Mouse (Mus musculus): ENCODE data around the gene Prrt3. TPM values are rescaled to one million over a fixed set of nuclear protein-coding genes. Genes with fewer than 3 reads are reported as not detected.

Gene Prrt3
- polyA plus RNA-seq, 1 experiment from 2014 or later: 0.90 TPM

- Histone ChIP-seq H3K4me2 (ENCODE audit: low read depth, low read length) (no peak overlapping the region; the same call in 1 of the 2 replicates), H3K4me3 (ENCODE audit: low read depth, low read length) (no peak overlapping the region), H3K9me3 (replicated peaks; ENCODE audit: control insufficient read depth, low read length) (no peaks in the 10 kb centered on the region), H3K9ac (replicated peaks; ENCODE audit: low read length) (no peak overlapping the region), H3K4me1 (ENCODE audit: control insufficient read depth, insufficient read depth, low read length) (no peaks in the 10 kb centered on the region), H3K27me3 (ENCODE audit: control insufficient read depth, insufficient read depth, low read length) (no peaks in the 10 kb centered on the region), H3K27ac (replicated peaks; ENCODE audit: low read depth, low read length) (no peak overlapping the region), H3K36me3 (replicated peaks; ENCODE audit: control insufficient read depth, insufficient read depth, low read depth, low read length) (no peaks in the 10 kb centered on the region)
- ATAC-seq (replicated peaks; ENCODE audit: insufficient number of reproducible peaks, low FRiP score, low TSS enrichment, low read depth) (no peak), DNase-seq (ENCODE audit: low spot score) (peak; percentile 38)
- WGBS: 57% methylated on average over 10 of the region's 10 CpGs
Measured at GRCm38 (mm10) chr6:113458635-113459034, 43.1 kb downstream of the Prrt3 start.

GRCm38 (mm10) chr6:113457952-113458534, 43.7 kb downstream of the Prrt3 start, which contains the start of gene Il17re:
Gene Il17re, plus strand, starts transcription at chr6:113458484.
- Histone ChIP-seq H3K36me3 (replicated peaks; ENCODE audit: control insufficient read depth, insufficient read depth, low read depth, low read length) (no peaks in the 10 kb centered on the region), H3K4me1 (ENCODE audit: control insufficient read depth, insufficient read depth, low read length) (no peaks in the 10 kb centered on the region), H3K27me3 (ENCODE audit: control insufficient read depth, insufficient read depth, low read length) (no peaks in the 10 kb centered on the region), H3K4me2 (ENCODE audit: low read depth, low read length) (no peak within 1 kb of the TSS; the same call in 1 of the 2 replicates), H3K9me3 (replicated peaks; ENCODE audit: control insufficient read depth, low read length) (no peaks in the 10 kb centered on the region), H3K4me3 (ENCODE audit: low read depth, low read length) (no peak within 1 kb of the TSS), H3K27ac (replicated peaks; ENCODE audit: low read depth, low read length) (no peak within 1 kb of the TSS), H3K9ac (replicated peaks; ENCODE audit: low read length) (no peak within 1 kb of the TSS)
- WGBS: 56% methylated on average over 10 of the region's 10 CpGs
- DNase-seq (ENCODE audit: low spot score): no peak
- ATAC-seq (replicated peaks; ENCODE audit: insufficient number of reproducible peaks, low FRiP score, low TSS enrichment, low read depth): no peak

- WGBS: 73% methylated on average over 5 of the region's 5 CpGs
Measured at GRCm38 (mm10) chr6:113455007-113455406, 46.7 kb downstream of the Prrt3 start.

GRCm38 (mm10) chr6:113451839-113452238, 49.9 kb downstream of the Prrt3 start:
- H3K4me2 ChIP-seq (ENCODE audit: low read depth, low read length): no peak overlapping the region
- H3K4me3 ChIP-seq (ENCODE audit: low read depth, low read length): no peak overlapping the region
- no peak for ATAC-seq (replicated peaks; ENCODE audit: insufficient number of reproducible peaks, low FRiP score, low TSS enrichment, low read depth)
- H3K9me3 ChIP-seq (replicated peaks; ENCODE audit: control insufficient read depth, low read length): no peaks in the 10 kb centered on the region
- no peak overlapping the region for H3K9ac ChIP-seq (replicated peaks; ENCODE audit: low read length)
- no peak for DNase-seq (ENCODE audit: low spot score)
- no peak overlapping the region for H3K27ac ChIP-seq (replicated peaks; ENCODE audit: low read depth, low read length)
- 74% methylated on average over 2 of the region's 2 CpGs for WGBS
- no peaks in the 10 kb centered on the region for H3K27me3 ChIP-seq (ENCODE audit: control insufficient read depth, insufficient read depth, low read length)
- peaks cover 13% of the 10 kb centered on the region for H3K36me3 ChIP-seq (replicated peaks; ENCODE audit: control insufficient read depth, insufficient read depth, low read depth, low read length)
- no peaks in the 10 kb centered on the region for H3K4me1 ChIP-seq (ENCODE audit: control insufficient read depth, insufficient read depth, low read length)

More at GRCm38 (mm10) chr6:113455007-113455406, 46.7 kb downstream of the Prrt3 start:
- no peaks in the 10 kb centered on the region for H3K27me3 ChIP-seq (ENCODE audit: control insufficient read depth, insufficient read depth, low read length)
- no peak overlapping the region for H3K27ac ChIP-seq (replicated peaks; ENCODE audit: low read depth, low read length)
- no peaks in the 10 kb centered on the region for H3K36me3 ChIP-seq (replicated peaks; ENCODE audit: control insufficient read depth, insufficient read depth, low read depth, low read length)
- H3K4me3 ChIP-seq (ENCODE audit: low read depth, low read length): no peak overlapping the region
- no peak overlapping the region for H3K4me2 ChIP-seq (ENCODE audit: low read depth, low read length)
- no peak overlapping the region for H3K9ac ChIP-seq (replicated peaks; ENCODE audit: low read length)
- DNase-seq (ENCODE audit: low spot score) (no peak), ATAC-seq (replicated peaks; ENCODE audit: insufficient number of reproducible peaks, low FRiP score, low TSS enrichment, low read depth) (no peak)
- no peaks in the 10 kb centered on the region for H3K4me1 ChIP-seq (ENCODE audit: control insufficient read depth, insufficient read depth, low read length)
- H3K9me3 ChIP-seq (replicated peaks; ENCODE audit: control insufficient read depth, low read length): no peaks in the 10 kb centered on the region

- Histone ChIP-seq H3K9ac (replicated peaks; ENCODE audit: low read length) (no peak overlapping the region), H3K27me3 (ENCODE audit: control insufficient read depth, insufficient read depth, low read length) (no peaks in the 10 kb centered on the region), H3K4me2 (ENCODE audit: low read depth, low read length) (no peak overlapping the region), H3K9me3 (replicated peaks; ENCODE audit: control insufficient read depth, low read length) (no peaks in the 10 kb centered on the region), H3K36me3 (replicated peaks; ENCODE audit: control insufficient read depth, insufficient read depth, low read depth, low read length) (peaks cover 13% of the 10 kb centered on the region), H3K27ac (replicated peaks; ENCODE audit: low read depth, low read length) (no peak overlapping the region), H3K4me1 (ENCODE audit: control insufficient read depth, insufficient read depth, low read length) (no peaks in the 10 kb centered on the region), H3K4me3 (ENCODE audit: low read depth, low read length) (no peak overlapping the region)
- DNase-seq (ENCODE audit: low spot score) (no peak), ATAC-seq (replicated peaks; ENCODE audit: insufficient number of reproducible peaks, low FRiP score, low TSS enrichment, low read depth) (no peak)
- 94% methylated on average over 4 of the region's 4 CpGs for WGBS
Measured at GRCm38 (mm10) chr6:113447639-113448038, 54.1 kb downstream of the Prrt3 start.

GRCm38 (mm10) chr6:113444207-113444965, 57.3 kb downstream of the Prrt3 start:
- ATAC-seq (replicated peaks; ENCODE audit: insufficient number of reproducible peaks, low FRiP score, low TSS enrichment, low read depth) (no peak), DNase-seq (ENCODE audit: low spot score) (no peak)
- 89% methylated on average over 6 of the region's 8 CpGs for WGBS

More at GRCm38 (mm10) chr6:113444207-113444965, 57.3 kb downstream of the Prrt3 start:
- no peaks in the 10 kb centered on the region for H3K27me3 ChIP-seq (ENCODE audit: control insufficient read depth, insufficient read depth, low read length)
- H3K4me1 ChIP-seq (ENCODE audit: control insufficient read depth, insufficient read depth, low read length): no peaks in the 10 kb centered on the region
- H3K4me2 ChIP-seq (ENCODE audit: low read depth, low read length): no peak overlapping the region
- no peak overlapping the region for H3K9ac ChIP-seq (replicated peaks; ENCODE audit: low read length)
- H3K27ac ChIP-seq (replicated peaks; ENCODE audit: low read depth, low read length): no peak overlapping the region
- H3K36me3 ChIP-seq (replicated peaks; ENCODE audit: control insufficient read depth, insufficient read depth, low read depth, low read length): peaks cover 13% of the 10 kb centered on the region
- H3K4me3 ChIP-seq (ENCODE audit: low read depth, low read length): no peak overlapping the region
- no peaks in the 10 kb centered on the region for H3K9me3 ChIP-seq (replicated peaks; ENCODE audit: control insufficient read depth, low read length)

Small RNAs within 50 kb of the gene (microRNA-seq; reads per million reads assigned to microRNA genes)
- not detected for gene Gm23365 (ENCODE audit: borderline number of aligned reads)

Other genes with a start within 250 kb of the Prrt3 start
- gene Cpne9, start 219.6 kb downstream of the Prrt3 start, polyA plus RNA-seq (2014; fragmentation: Nextera tagmentation; extraction: Ambion mirVana): 0.10 and 0.14 TPM in 2 replicates
- 17.6 and 21.3 TPM in 2 replicates for gene Brpf1, start 194.8 kb downstream of the Prrt3 start, polyA plus RNA-seq (2014; fragmentation: Nextera tagmentation; extraction: Ambion mirVana)
- 13.0 and 14.6 TPM in 2 replicates for gene Ogg1, start 175.0 kb downstream of the Prrt3 start, polyA plus RNA-seq (2014; fragmentation: Nextera tagmentation; extraction: Ambion mirVana)
- 73.5 and 77.1 TPM in 2 replicates for gene Camk1, start 157.9 kb downstream of the Prrt3 start, polyA plus RNA-seq (2014; fragmentation: Nextera tagmentation; extraction: Ambion mirVana)
- gene Tada3, start 124.0 kb downstream of the Prrt3 start, polyA plus RNA-seq (2014; fragmentation: Nextera tagmentation; extraction: Ambion mirVana): 44.3 and 51.0 TPM in 2 replicates
- gene Arpc4, start 123.8 kb downstream of the Prrt3 start, polyA plus RNA-seq (2014; fragmentation: Nextera tagmentation; extraction: Ambion mirVana): 201 and 203 TPM in 2 replicates
- gene Ttll3, start 112.7 kb downstream of the Prrt3 start, polyA plus RNA-seq (2014; fragmentation: Nextera tagmentation; extraction: Ambion mirVana): 2.2 and 2.7 TPM in 2 replicates
- gene Rpusd3, start 82.6 kb downstream of the Prrt3 start, polyA plus RNA-seq (2014; fragmentation: Nextera tagmentation; extraction: Ambion mirVana): 25.7 and 27.2 TPM in 2 replicates
- gene Cidec, start 66.2 kb downstream of the Prrt3 start, polyA plus RNA-seq (2014; fragmentation: Nextera tagmentation; extraction: Ambion mirVana): not detected in 2 replicates
- gene Jagn1, start 59.4 kb downstream of the Prrt3 start, polyA plus RNA-seq (2014; fragmentation: Nextera tagmentation; extraction: Ambion mirVana): 72.6 and 77.6 TPM in 2 replicates
- gene Il17re, start 43.4 kb downstream of the Prrt3 start, polyA plus RNA-seq (2014; fragmentation: Nextera tagmentation; extraction: Ambion mirVana): 1.2 and 2.3 TPM in 2 replicates
- gene Il17rc, start 30.5 kb downstream of the Prrt3 start, polyA plus RNA-seq (2014; fragmentation: Nextera tagmentation; extraction: Ambion mirVana): 1.3 and 3.5 TPM in 2 replicates
- gene Creld1, start 18.6 kb downstream of the Prrt3 start, polyA plus RNA-seq (2014; fragmentation: Nextera tagmentation; extraction: Ambion mirVana): 13.1 and 16.2 TPM in 2 replicates
- gene Emc3, start 29.7 kb upstream of the Prrt3 start, polyA plus RNA-seq (2014; fragmentation: Nextera tagmentation; extraction: Ambion mirVana): 83.2 and 85.8 TPM in 2 replicates
- gene Fancd2, start 29.8 kb upstream of the Prrt3 start, polyA plus RNA-seq (2014; fragmentation: Nextera tagmentation; extraction: Ambion mirVana): 14.6 and 17.7 TPM in 2 replicates
- 0.20 TPM in 1 of 2 replicates, not detected in the other for gene Fancd2os, start 98.8 kb upstream of the Prrt3 start, polyA plus RNA-seq (2014; fragmentation: Nextera tagmentation; extraction: Ambion mirVana)
- 232 and 233 TPM in 2 replicates for gene Brk1, start 102.8 kb upstream of the Prrt3 start, polyA plus RNA-seq (2014; fragmentation: Nextera tagmentation; extraction: Ambion mirVana)
- gene Vhl, start 122.0 kb upstream of the Prrt3 start, polyA plus RNA-seq (2014; fragmentation: Nextera tagmentation; extraction: Ambion mirVana): 56.9 and 64.0 TPM in 2 replicates
- gene Irak2, start 136.5 kb upstream of the Prrt3 start, polyA plus RNA-seq (2014; fragmentation: Nextera tagmentation; extraction: Ambion mirVana): 2.2 and 4.0 TPM in 2 replicates
- gene Tatdn2, start 195.1 kb upstream of the Prrt3 start, polyA plus RNA-seq (2014; fragmentation: Nextera tagmentation; extraction: Ambion mirVana): 0.84 and 1.6 TPM in 2 replicates
- not detected in 2 replicates for gene Ghrl, start 217.9 kb upstream of the Prrt3 start, polyA plus RNA-seq (2014; fragmentation: Nextera tagmentation; extraction: Ambion mirVana)
- gene Sec13, start 238.8 kb upstream of the Prrt3 start, polyA plus RNA-seq (2014; fragmentation: Nextera tagmentation; extraction: Ambion mirVana): 274 and 299 TPM in 2 replicates